Mouse (Mus musculus) midbrain, postnatal 0 days (tissue): Measurements from ENCODE around the gene Mat2a. TPM values are rescaled to one million over a fixed set of nuclear protein-coding genes. Genes with fewer than 3 reads are reported as not detected.

Experiments
- ATAC-seq: fragments of 200-750 bp; cut with Nextera tagmentation; 2 replicates; pipeline ENCODE4 v1.8.0; 2017; ENCODE audit warnings: moderate number of reproducible peaks, mild to moderate bottlenecking, moderate TSS enrichment, moderate library complexity; ENCODE audit not compliant: low FRiP score
- DNase-seq: peaks from one replicate; pipeline ENCODE4 v3.0.0-alpha.2; 2015; ENCODE audit warnings: low spot score
- H3K27ac ChIP-seq: fragments of 300-500 bp; sonication (generic); 2 replicates; pipeline ENCODE4 v1.5.1; 2014; ENCODE audit warnings: low read depth, mild to moderate bottlenecking, low read length, mixed read lengths
- H3K27me3 ChIP-seq: fragments of 300-500 bp; sonication (generic); 2 replicates; pipeline ENCODE4 v1.6.1; 2014; ENCODE audit warnings: low read length, control low read depth, mixed read lengths; ENCODE audit not compliant: insufficient read depth
- H3K36me3 ChIP-seq: fragments of 300-500 bp; sonication (generic); 2 replicates; pipeline ENCODE4 v1.6.1; 2014; ENCODE audit warnings: low read length, control low read depth, mixed read lengths; ENCODE audit not compliant: insufficient read depth
- H3K4me1 ChIP-seq: fragments of 300-500 bp; sonication (generic); 2 replicates; pipeline ENCODE4 v1.6.1; 2014; ENCODE audit warnings: mild to moderate bottlenecking, control low read depth, antibody characterized with exemption, low read length, mixed read lengths; ENCODE audit not compliant: insufficient read depth
- H3K4me2 ChIP-seq: fragments of 300-500 bp; sonication (generic); 2 replicates; pipeline ENCODE4 v1.6.1; 2014; ENCODE audit warnings: low read depth, mild to moderate bottlenecking, low read length, mixed read lengths; ENCODE audit not compliant: poor library complexity, severe bottlenecking
- H3K4me3 ChIP-seq: fragments of 300-500 bp; sonication (generic); 2 replicates; pipeline ENCODE4 v1.5.1; 2014; ENCODE audit warnings: low read depth, mild to moderate bottlenecking, low read length, moderate library complexity
- H3K9ac ChIP-seq: fragments of 300-500 bp; sonication (generic); replicated peaks from 2 replicates; pipeline ENCODE4 v1.6.1; 2014; ENCODE audit warnings: mild to moderate bottlenecking, low read length, moderate library complexity, mixed read lengths; ENCODE audit not compliant: poor library complexity, severe bottlenecking
- H3K9me3 ChIP-seq: fragments of 300-500 bp; sonication (generic); 2 replicates; pipeline ENCODE4 v1.6.1; 2016; ENCODE audit warnings: low read length, control low read depth
- CTCF ChIP-seq: IDR thresholded peaks from 2 replicates; pipeline ENCODE4 v1.5.1; 2016; ENCODE audit warnings: antibody characterized with exemption, mild to moderate bottlenecking
- WGBS: fragments of 180-500 bp; shearing (Covaris S2); extraction: QIAGEN DNeasy Blood & Tissue Kit; methylation state at CpG from one replicate; pipeline ENCODE4 v1.1.7; 2014; 5-methylcytosine and 5-hydroxymethylcytosine counted together
- polyA plus RNA-seq: library from polyadenylated mRNA; unstranded; fragments of >200 nt; fragmentation: Nextera tagmentation; extraction: Ambion mirVana; gene quantifications from 2 replicates; pipeline ENCODE4 v1.2.1, GENCODE M21; 2015
- total RNA-seq: library from RNA; depleted of rRNA; stranded (reverse); fragments of >200 nt; gene quantifications from 2 replicates; pipeline ENCODE4 v1.2.3, GENCODE M21; 2014; rRNA removed

The Mat2a gene
- total and polyA plus RNA-seq, 2 experiments from 2014 or later = 120 to 298 TPM

DNA sequence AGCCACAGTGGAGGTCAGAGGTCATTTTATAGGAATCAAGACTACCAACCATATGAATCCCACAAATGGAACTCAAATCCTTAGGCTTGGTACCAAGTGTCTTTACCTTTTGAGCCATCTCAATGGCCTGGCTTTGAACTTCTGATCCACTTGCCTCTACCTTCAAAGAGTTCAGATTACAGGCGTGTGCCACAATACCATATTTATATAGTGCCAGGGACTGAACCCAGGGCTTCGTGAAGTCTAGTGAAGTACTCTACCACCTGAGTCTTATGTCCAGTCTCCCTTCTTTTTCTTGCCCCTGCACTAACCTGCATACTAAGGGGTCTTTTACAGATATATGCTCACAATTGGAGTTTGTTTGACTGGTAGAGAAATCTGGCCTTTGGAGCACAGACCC, 52.8 kb downstream of the Mat2a start:
- ATAC-seq = no peak
- 91% methylated on average over 2 of the region's 2 CpGs for WGBS
- no peak overlapping the region for H3K4me2 ChIP-seq

DNA sequence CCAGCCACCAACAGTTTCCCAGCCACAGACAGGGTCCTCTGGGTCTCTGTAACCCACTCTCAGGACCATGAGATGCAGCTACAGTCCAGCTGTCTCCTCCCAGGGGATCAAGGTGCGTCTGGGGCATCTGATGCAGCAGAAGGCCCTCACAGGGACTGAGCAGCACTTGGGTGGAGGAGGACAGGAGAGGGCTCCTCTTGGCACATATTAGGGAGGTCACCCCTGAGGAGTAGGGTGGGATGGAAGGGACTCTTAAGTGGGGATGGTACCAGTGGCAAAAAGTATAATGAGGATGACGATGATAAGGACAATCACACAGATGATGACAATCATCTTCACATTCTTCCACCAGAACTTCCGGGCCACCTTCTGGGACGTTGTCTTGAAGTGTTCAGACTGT, 54.1 kb downstream of the Mat2a start:
- Histone ChIP-seq H3K9me3 (no peaks in the 10 kb centered on the region), H3K27me3 (peaks cover 5% of the 10 kb centered on the region), H3K4me2 (no peak overlapping the region), H3K9ac (no peak overlapping the region), H3K4me1 (peaks cover 3% of the 10 kb centered on the region; the same call in 1 of the 2 replicates), H3K36me3 (no peaks in the 10 kb centered on the region), H3K27ac (no peak overlapping the region), H3K4me3 (no peak overlapping the region)
- no peak for TF ChIP-seq CTCF
- DNase-seq (no peak), ATAC-seq (no peak)
- 89% methylated on average over 4 of the region's 4 CpGs for WGBS

More for the DNA sequence above, 52.8 kb downstream of the Mat2a start:
- no peaks in the 10 kb centered on the region; the same call in 1 of the 2 replicates for H3K27me3 ChIP-seq
- no peak overlapping the region for H3K27ac ChIP-seq
- DNase-seq = no peak
- 0 out of 2 replicates have a peak, but pooled peaks cover 3% of the 10 kb centered on the region for H3K4me1 ChIP-seq
- H3K4me3 ChIP-seq = no peak overlapping the region
- no peaks in the 10 kb centered on the region for H3K9me3 ChIP-seq
- no peak for TF ChIP-seq CTCF
- no peak overlapping the region for H3K9ac ChIP-seq
- H3K36me3 ChIP-seq = no peaks in the 10 kb centered on the region

DNA sequence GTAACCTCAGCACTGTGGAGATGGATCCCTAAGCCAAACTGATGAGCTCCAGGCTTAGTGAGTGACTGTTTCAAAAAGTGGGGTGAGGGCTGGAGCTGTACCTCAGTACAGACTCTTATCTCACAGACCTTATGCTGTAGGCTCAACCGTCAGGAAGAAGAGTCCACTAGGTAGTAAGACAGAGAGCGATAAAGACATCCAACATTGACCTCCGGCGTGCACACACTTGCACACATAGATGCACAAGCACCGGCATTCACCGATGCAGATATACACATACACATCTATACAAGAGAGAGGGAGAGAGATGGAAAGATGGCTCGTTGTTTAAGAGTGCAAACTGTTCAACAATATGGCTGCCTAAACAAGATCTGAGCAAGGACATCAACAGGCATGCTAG, 55.4 kb downstream of the Mat2a start:
- Histone ChIP-seq H3K9ac (no peak overlapping the region), H3K27ac (no peak overlapping the region), H3K4me3 (no peak overlapping the region), H3K9me3 (no peaks in the 10 kb centered on the region), H3K4me1 (peaks cover 5% of the 10 kb centered on the region; the same call in 1 of the 2 replicates), H3K27me3 (peaks cover 16% of the 10 kb centered on the region), H3K36me3 (no peaks in the 10 kb centered on the region), H3K4me2 (no peak overlapping the region)
- no peak for TF ChIP-seq CTCF
- WGBS = 91% methylated on average over 7 of the region's 7 CpGs
- no peak for DNase-seq
- no peak for ATAC-seq

DNA sequence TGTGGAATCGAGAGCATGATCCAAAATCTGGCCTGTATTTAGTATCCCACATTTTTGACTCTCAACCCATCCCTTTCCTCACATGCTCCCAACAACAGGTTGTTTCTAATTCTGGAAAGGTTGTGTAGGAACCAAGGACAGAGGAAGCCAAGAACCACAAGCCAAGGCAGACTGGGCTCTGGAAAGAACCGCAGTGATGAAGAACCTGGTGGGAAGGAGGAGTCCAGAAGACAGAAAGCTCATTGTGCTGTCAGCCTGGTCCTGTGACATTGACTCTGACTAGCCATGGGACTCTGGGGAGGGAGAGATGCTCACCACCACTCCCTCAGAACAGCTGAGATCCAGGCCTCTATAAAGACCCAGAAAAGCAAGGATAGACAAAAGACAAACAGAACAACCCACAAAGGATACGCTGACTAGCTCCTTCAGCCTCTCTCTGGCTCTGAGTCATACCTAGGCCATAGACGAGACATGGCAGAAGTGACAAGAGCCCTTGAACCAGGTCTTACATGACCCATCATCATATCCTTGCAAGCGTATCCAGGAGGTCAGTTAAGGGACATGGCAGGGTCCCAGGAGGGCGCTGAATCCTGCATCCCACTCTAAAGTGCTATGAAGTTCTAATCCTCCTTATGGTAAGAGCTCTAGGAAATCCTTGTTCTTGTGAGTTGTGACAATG, 56.1 kb downstream of the Mat2a start:
- Histone ChIP-seq H3K4me3 (no peak overlapping the region), H3K9ac (no peak overlapping the region), H3K9me3 (no peaks in the 10 kb centered on the region), H3K27me3 (peaks cover 16% of the 10 kb centered on the region), H3K36me3 (no peaks in the 10 kb centered on the region), H3K4me2 (no peak overlapping the region), H3K27ac (no peak overlapping the region), H3K4me1 (peaks cover 5% of the 10 kb centered on the region; the same call in 1 of the 2 replicates)
- ATAC-seq (no peak), DNase-seq (no peak)
- WGBS = 84% methylated on average over 6 of the region's 6 CpGs
- no peak for TF ChIP-seq CTCF

Other genes starting within 250 kb of the Mat2a start
- 1.8 and 3.7 TPM in 2 replicates for gene Atoh8, start 204.0 kb downstream of the Mat2a start, total RNA-seq
- gene Atoh8, start 204.0 kb downstream of the Mat2a start, polyA plus RNA-seq = 1.9 and 2.3 TPM in 2 replicates
- 1.9 and 3.0 TPM in 2 replicates for gene Sftpb, start 134.9 kb downstream of the Mat2a start, total RNA-seq
- 0.19 and 0.20 TPM in 2 replicates for gene Sftpb, start 134.9 kb downstream of the Mat2a start, polyA plus RNA-seq
- gene Usp39, start 94.4 kb downstream of the Mat2a start, total RNA-seq = 43.7 and 45.3 TPM in 2 replicates
- 34.5 and 35.5 TPM in 2 replicates for gene Usp39, start 94.4 kb downstream of the Mat2a start, polyA plus RNA-seq
- gene 0610030E20Rik, start 92.2 kb downstream of the Mat2a start, total RNA-seq = 9.5 and 10.0 TPM in 2 replicates
- gene 0610030E20Rik, start 92.2 kb downstream of the Mat2a start, polyA plus RNA-seq = 13.3 and 14.7 TPM in 2 replicates
- 23.1 and 28.5 TPM in 2 replicates for gene Tmem150a, start 84.1 kb downstream of the Mat2a start, total RNA-seq
- 12.9 and 14.9 TPM in 2 replicates for gene Tmem150a, start 84.1 kb downstream of the Mat2a start, polyA plus RNA-seq
- 64.5 and 87.3 TPM in 2 replicates for gene Rnf181, start 72.6 kb downstream of the Mat2a start, total RNA-seq
- 120 and 131 TPM in 2 replicates for gene Rnf181, start 72.6 kb downstream of the Mat2a start, polyA plus RNA-seq
- gene Vamp5, start 59.1 kb downstream of the Mat2a start, total RNA-seq = 6.5 and 19.3 TPM in 2 replicates
- gene Vamp5, start 59.1 kb downstream of the Mat2a start, polyA plus RNA-seq = 14.4 and 14.5 TPM in 2 replicates
- 6.0 and 11.6 TPM in 2 replicates for gene Vamp8, start 48.9 kb downstream of the Mat2a start, total RNA-seq
- 23.7 and 24.8 TPM in 2 replicates for gene Vamp8, start 48.9 kb downstream of the Mat2a start, polyA plus RNA-seq
- gene Ggcx, start 25.2 kb downstream of the Mat2a start, total RNA-seq = 18.8 and 19.0 TPM in 2 replicates
- 10.7 and 11.0 TPM in 2 replicates for gene Ggcx, start 25.2 kb downstream of the Mat2a start, polyA plus RNA-seq
- 0.28 TPM in 1 of 2 replicates, not detected in the other for gene Sh2d6, start 82.1 kb upstream of the Mat2a start, total RNA-seq
- 0.25 and 0.48 TPM in 2 replicates for gene Sh2d6, start 82.1 kb upstream of the Mat2a start, polyA plus RNA-seq
- 6.7 and 12.2 TPM in 2 replicates for gene Capg, start 104.8 kb upstream of the Mat2a start, total RNA-seq
- gene Capg, start 104.8 kb upstream of the Mat2a start, polyA plus RNA-seq = 6.3 and 8.0 TPM in 2 replicates
- gene Elmod3, start 158.9 kb upstream of the Mat2a start, total RNA-seq = 12.5 and 18.3 TPM in 2 replicates
- 16.0 and 17.9 TPM in 2 replicates for gene Elmod3, start 158.9 kb upstream of the Mat2a start, polyA plus RNA-seq
- 4.4 and 4.5 TPM in 2 replicates for gene Retsat, start 158.9 kb upstream of the Mat2a start, total RNA-seq
- 6.8 and 7.5 TPM in 2 replicates for gene Retsat, start 158.9 kb upstream of the Mat2a start, polyA plus RNA-seq
- gene Tgoln1, start 177.4 kb upstream of the Mat2a start, total RNA-seq = 34.2 and 36.2 TPM in 2 replicates
- 37.7 and 39.2 TPM in 2 replicates for gene Tgoln1, start 177.4 kb upstream of the Mat2a start, polyA plus RNA-seq